Comparison of ENCODE assay signal across 15 mouse cellular contexts in genomic region chr5:136511378-136511777, GRCm38 (mm10). TPM values are rescaled to one million over a fixed set of nuclear protein-coding genes. Genes with fewer than 3 reads are reported as not detected.
DNase-seq lines count a peak whose midpoint lies in the region; ATAC-seq lines count a peak whose summit lies in the region.
"Had no signal": no experiment of that assay in that cellular context is flagged by ENCODE, and none has a peak within 500 bp of the region (broad histone marks: within the 10 kb centered on the region; RNA-seq: fewer than 3 reads in every experiment).

No protein-coding gene starts in this region.

- no peaks in the 10 kb centered on the region for H3K27me3 ChIP-seq in forebrain, embryonic 15.5 days
- no peaks in the 10 kb centered on the region for H3K27me3 ChIP-seq in forebrain, embryonic 12.5 days
- no peaks in the 10 kb centered on the region for H3K27me3 ChIP-seq in kidney, embryonic 15.5 days
- H3K27me3 ChIP-seq: neural tube, embryonic 15.5 days had no signal

- no peak overlapping the region for H3K4me2 ChIP-seq in forebrain, embryonic 15.5 days (replicated peaks)
- no peak overlapping the region for H3K4me2 ChIP-seq in forebrain, embryonic 12.5 days
- no peak overlapping the region for H3K4me2 ChIP-seq in kidney, embryonic 15.5 days
- H3K4me2 ChIP-seq: embryonic facial prominence, embryonic 12.5 days; neural tube, embryonic 15.5 days had no signal

- no peak overlapping the region for H3K4me3 ChIP-seq in forebrain, embryonic 15.5 days
- H3K4me3 ChIP-seq in forebrain, embryonic 12.5 days (replicated peaks) = no peak overlapping the region
- H3K4me3 ChIP-seq in kidney, embryonic 15.5 days (replicated peaks) = no peak overlapping the region
- H3K4me3 ChIP-seq: embryonic facial prominence, embryonic 12.5 days; heart, adult 2 months; neural tube, embryonic 15.5 days had no signal

- no peaks in the 10 kb centered on the region for H3K36me3 ChIP-seq in forebrain, embryonic 15.5 days
- H3K36me3 ChIP-seq in forebrain, embryonic 12.5 days (replicated peaks) = no peaks in the 10 kb centered on the region
- H3K36me3 ChIP-seq in kidney, embryonic 15.5 days = no peaks in the 10 kb centered on the region
- H3K36me3 ChIP-seq: embryonic facial prominence, embryonic 12.5 days; neural tube, embryonic 15.5 days had no signal

- 0 out of 2 replicates have a peak, but pooled peaks have one; percentile 64 for ATAC-seq in forebrain, embryonic 15.5 days (replicated peaks)
- no peak for ATAC-seq in forebrain, embryonic 12.5 days (ENCODE audit: low FRiP score)
- no peak for ATAC-seq in kidney, embryonic 15.5 days (replicated peaks; ENCODE audit: low FRiP score)
- peak; percentile 71 for ATAC-seq in monocyte, adult 5-6 weeks (replicated peaks; ENCODE audit: insufficient number of reproducible peaks, low FRiP score, low TSS enrichment, poor library complexity, severe bottlenecking)

- H3K9me3 ChIP-seq in forebrain, embryonic 15.5 days = no peaks in the 10 kb centered on the region
- H3K9me3 ChIP-seq in forebrain, embryonic 12.5 days = no peaks in the 10 kb centered on the region
- H3K9me3 ChIP-seq in kidney, embryonic 15.5 days (replicated peaks) = no peaks in the 10 kb centered on the region
- H3K9me3 ChIP-seq: embryonic facial prominence, embryonic 12.5 days; neural tube, embryonic 15.5 days had no signal

- DNase-seq in kidney, postnatal 10 days = no peak
- DNase-seq in right cerebral cortex, postnatal 10 days (ENCODE audit: low spot score in 2 of 2) = peak; percentile 36 to 67
- DNase-seq in right cerebral cortex, postnatal 25 days = no peak
- DNase-seq in spleen, postnatal 14 days (ENCODE audit: low spot score in 2 of 2) = no peak
- DNase-seq: adrenal gland, postnatal 10 days; cerebellum, adult 18-20 months; left cerebral cortex, postnatal 4 days; lung, adult 18-20 months had no signal

- peak overlapping the region; percentile 70 for H3K27ac ChIP-seq in forebrain, embryonic 15.5 days (replicated peaks)
- H3K27ac ChIP-seq in forebrain, embryonic 12.5 days = no peak overlapping the region
- peak overlapping the region; percentile 23; the same call in 1 of the 2 replicates for H3K27ac ChIP-seq in kidney, embryonic 15.5 days
- H3K27ac ChIP-seq: embryonic facial prominence, embryonic 12.5 days; heart, adult 2 months; neural tube, embryonic 15.5 days had no signal

- H3K4me1 ChIP-seq in forebrain, embryonic 15.5 days = peaks cover 32% of the 10 kb centered on the region
- H3K4me1 ChIP-seq in forebrain, embryonic 12.5 days = peaks cover 11% of the 10 kb centered on the region; the same call in 1 of the 2 replicates
- peaks cover 55% of the 10 kb centered on the region for H3K4me1 ChIP-seq in kidney, embryonic 15.5 days

- no peak overlapping the region for H3K9ac ChIP-seq in forebrain, embryonic 15.5 days (replicated peaks)
- H3K9ac ChIP-seq in forebrain, embryonic 12.5 days = no peak overlapping the region
- H3K9ac ChIP-seq in kidney, embryonic 15.5 days = no peak overlapping the region
- H3K9ac ChIP-seq: embryonic facial prominence, embryonic 12.5 days; neural tube, embryonic 15.5 days had no signal

- 30% methylated on average over 7 of the region's 7 CpGs for WGBS in forebrain, embryonic 15.5 days
- 68% methylated on average over 7 of the region's 7 CpGs for WGBS in forebrain, embryonic 12.5 days
- 33% methylated on average over 7 of the region's 7 CpGs for WGBS in kidney, embryonic 15.5 days

RNA-seq across cellular contexts. Expression of gene Cux1, which starts 55.9 kb away (rescaled TPM):
- 144 and 146 TPM in 2 replicates for polyA plus RNA-seq in forebrain, embryonic 15.5 days (2015; fragmentation: Nextera tagmentation; extraction: Ambion mirVana)
- 157 and 165 TPM in 2 replicates for polyA plus RNA-seq in forebrain, embryonic 12.5 days (2016; fragmentation: Nextera tagmentation; extraction: Ambion mirVana)
- polyA plus RNA-seq in kidney, embryonic 15.5 days (2015; fragmentation: Nextera tagmentation; extraction: Ambion mirVana) = 108 and 110 TPM in 2 replicates
- 61.3 to 96.3 TPM (median 79.9 TPM) in 3 replicates for total RNA-seq in monocyte, adult 5-6 weeks (2017)

Comparison
In these comparisons a context has a peak if more than half of its experiments do, and no peak if none do; other contexts are left out.
1. ATAC-seq: peak in forebrain, embryonic 15.5 days (single experiment) and monocyte, adult 5-6 weeks (single experiment); none in forebrain, embryonic 12.5 days (single experiment) and kidney, embryonic 15.5 days (single experiment).
2. DNase-seq: peak in right cerebral cortex, postnatal 10 days (2 of 2); none in kidney, postnatal 10 days (single experiment), right cerebral cortex, postnatal 25 days (single experiment) and spleen, postnatal 14 days (0 of 2).